Mouse (Mus musculus) brain, embryonic 14.5 days (tissue): ENCODE measurements around the gene Cd164.

Experiments used
- CTCF ChIP-seq: fragments of 200-500 bp; IDR thresholded peaks from 2 replicates; pipeline ENCODE4 v1.5.1; 2012; ENCODE audit warnings: inconsistent platforms, mild to moderate bottlenecking, moderate library complexity, borderline replicate concordance; ENCODE audit not compliant: insufficient read depth, insufficient read length; ENCODE audit errors: extremely low read depth
- POLR2A ChIP-seq: fragments of 200-500 bp; IDR thresholded peaks from 2 replicates; pipeline ENCODE4 v1.6.1; 2012; ENCODE audit warnings: mild to moderate bottlenecking, inconsistent platforms, borderline replicate concordance; ENCODE audit not compliant: poor library complexity, insufficient read depth, insufficient read length, severe bottlenecking; ENCODE audit errors: extremely low read depth

GRCm38 (mm10) chr10:41500941-41501340 is 18.3 kb upstream of the Cd164 start:
- TF ChIP-seq CTCF (no peak), POLR2A (no peak)
